Mouse (Mus musculus) skeletal muscle tissue, adult 2 months (tissue): ENCODE results near the gene Hist1h3e.
"Not testable (repeated sequence)": the region's sequence is repeated elsewhere in the genome, so short reads cannot be mapped to it uniquely, and the experiment has no call there.

Experiments used
- DNase-seq: peaks from one replicate; pipeline ENCODE4 v3.0.0-alpha.2; 2012; ENCODE audit warnings: low read depth, low spot score

Gene Hist1h3e

GRCm38 (mm10) chr13:23562699-23563462 lies 712 bp upstream of the Hist1h3e start:
- DNase-seq = peak; percentile 46

- DNase-seq = not testable (repeated sequence)
Observed at GRCm38 (mm10) chr13:23561531-23561882, 662 bp downstream of the Hist1h3e start.

- not testable (repeated sequence) for DNase-seq
Observed at GRCm38 (mm10) chr13:23560699-23561098, 1.5 kb downstream of the Hist1h3e start.

GRCm38 (mm10) chr13:23556906-23557305 lies 5.3 kb downstream of the Hist1h3e start:
- DNase-seq = no peak

- peak; percentile 87 for DNase-seq
Observed at GRCm38 (mm10) chr13:23555839-23556416, 6.2 kb downstream of the Hist1h3e start.

- DNase-seq = peak; percentile 73
Observed at GRCm38 (mm10) chr13:23554925-23555838, 7.0 kb downstream of the Hist1h3e start.

GRCm38 (mm10) chr13:23554393-23554792 lies 7.8 kb downstream of the Hist1h3e start:
- DNase-seq = no peak

- DNase-seq = no peak
Observed at GRCm38 (mm10) chr13:23552962-23553361, 9.2 kb downstream of the Hist1h3e start, which contains the start of gene Hist1h1d. TSS of gene Hist1h1d (plus strand) at chr13:23553262.

- no peak for DNase-seq
Observed at GRCm38 (mm10) chr13:23551931-23552914, 9.9 kb downstream of the Hist1h3e start.

- peak; percentile 80 for DNase-seq
Observed at GRCm38 (mm10) chr13:23551146-23551834, 10.9 kb downstream of the Hist1h3e start, which contains the start of gene Hist1h4f. TSS of gene Hist1h4f (minus strand) at chr13:23551648.

GRCm38 (mm10) chr13:23550761-23551145 lies 11.4 kb downstream of the Hist1h3e start:
- DNase-seq = no peak

- no peak for DNase-seq
Observed at GRCm38 (mm10) chr13:23546694-23547093, 15.5 kb downstream of the Hist1h3e start.

- DNase-seq = not testable (repeated sequence)
Observed at GRCm38 (mm10) chr13:23544787-23545120, 17.4 kb downstream of the Hist1h3e start.

GRCm38 (mm10) chr13:23543965-23544786 lies 18.0 kb downstream of the Hist1h3e start, which contains the start of gene Hist1h3f:
TSS of gene Hist1h3f (plus strand) at chr13:23544052.
- peak; percentile 94 for DNase-seq

GRCm38 (mm10) chr13:23542999-23543607 lies 19.1 kb downstream of the Hist1h3e start, which contains the start of gene Hist1h2bh:
TSS of gene Hist1h2bh (minus strand) at chr13:23543392.
- peak; percentile 94 for DNase-seq

- not testable (repeated sequence) for DNase-seq
Observed at GRCm38 (mm10) chr13:23542225-23542980, 19.8 kb downstream of the Hist1h3e start.

GRCm38 (mm10) chr13:23541497-23541896 lies 20.7 kb downstream of the Hist1h3e start:
- DNase-seq = no peak

- not testable (repeated sequence) for DNase-seq
Observed at GRCm38 (mm10) chr13:23539821-23540220, 22.3 kb downstream of the Hist1h3e start.
